Mouse (Mus musculus): Measurements from ENCODE around the gene Tchhl1. TPM values are rescaled to one million over a fixed set of nuclear protein-coding genes. Genes with fewer than 3 reads are reported as not detected.
"Not testable (repeated sequence)": the region's sequence is repeated elsewhere in the genome, so short reads cannot be mapped to it uniquely, and the experiment has no call there.

Gene Tchhl1
- not detected in 2 replicates for polyA plus RNA-seq (2011; ENCODE audit: insufficient read depth, insufficient read length, low replicate concordance, missing spikeins)

DNA sequence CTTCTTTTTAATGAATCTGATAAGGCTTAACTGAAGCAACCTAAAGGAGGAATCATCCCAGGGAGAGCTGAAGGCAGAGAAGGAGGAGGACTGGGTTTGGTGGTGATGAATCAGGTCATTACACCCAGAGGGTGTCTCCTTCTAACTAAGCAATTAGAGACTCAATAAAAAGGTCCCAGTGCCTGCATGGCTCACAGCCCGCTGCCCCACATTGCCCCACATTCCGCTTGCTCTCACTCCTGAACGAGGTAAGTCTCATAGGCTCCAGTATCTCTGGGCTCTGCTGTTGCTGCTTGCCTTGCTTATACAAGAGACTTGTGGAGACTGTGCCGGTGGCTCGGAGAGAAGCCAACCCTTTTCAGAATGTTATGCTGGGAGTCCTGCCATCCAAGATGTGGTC lies at the start of gene Tchhl1:
Tchhl1 (plus strand) TSS at position 194 of the 400 bp plus-strand sequence.
- WGBS, result 44% methylated on average over 5 of the region's 5 CpGs
- Histone ChIP-seq H3K27ac (ENCODE audit: control insufficient read depth, insufficient read depth, low read depth, low read length, poor library complexity) (no peak within 1 kb of the TSS), H3K4me3 (replicated peaks; ENCODE audit: control insufficient read depth, low read depth, low read length) (no peak within 1 kb of the TSS), H3K4me1 (ENCODE audit: control insufficient read depth, insufficient read depth, low read length) (no peaks in the 10 kb centered on the region)
- TF ChIP-seq POLR2A (IDR thresholded peaks at IDR 0.05; ENCODE audit: borderline replicate concordance, control insufficient read depth, low read depth, low read length), result no peak
- no peak for TF ChIP-seq CTCF (IDR thresholded peaks at IDR 0.05; ENCODE audit: control insufficient read depth, insufficient read depth, low read length)

- Histone ChIP-seq H3K27ac (ENCODE audit: control insufficient read depth, insufficient read depth, low read depth, low read length, poor library complexity) (no peak overlapping the region), H3K4me1 (ENCODE audit: control insufficient read depth, insufficient read depth, low read length) (no peaks in the 10 kb centered on the region), H3K4me3 (replicated peaks; ENCODE audit: control insufficient read depth, low read depth, low read length) (no peak overlapping the region)
- 43% methylated on average over 3 of the region's 3 CpGs for WGBS
- TF ChIP-seq POLR2A (IDR thresholded peaks at IDR 0.05; ENCODE audit: borderline replicate concordance, control insufficient read depth, low read depth, low read length) (no peak), CTCF (IDR thresholded peaks at IDR 0.05; ENCODE audit: control insufficient read depth, insufficient read depth, low read length) (no peak)
Measured at GRCm38 (mm10) chr3:93431673-93432072, 36.9 kb upstream of the Tchhl1 start.

DNA sequence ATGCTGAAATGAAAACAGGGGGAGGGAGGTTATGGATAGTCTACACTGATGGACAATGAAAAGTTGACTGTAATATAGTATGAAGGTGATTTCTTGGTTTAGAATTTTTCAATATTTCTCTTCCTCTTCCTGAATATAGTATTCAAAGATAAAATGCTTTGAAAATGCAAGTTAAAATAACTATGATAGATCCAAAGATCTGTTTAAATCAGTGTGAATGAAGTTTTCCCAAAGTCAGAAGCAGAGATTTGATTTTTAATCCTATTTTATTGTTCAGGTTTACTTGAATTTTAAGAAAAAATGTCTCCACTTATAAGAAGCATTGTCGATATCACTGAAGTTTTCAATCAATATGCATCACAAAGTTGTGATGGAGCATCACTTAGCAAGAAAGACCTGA lies 26.5 kb upstream of the Tchhl1 start, which contains the start of gene Tchh:
Tchh (plus strand) TSS at position 301 of the 400 bp plus-strand sequence.
- Histone ChIP-seq H3K4me1 (ENCODE audit: control insufficient read depth, insufficient read depth, low read length) (peaks cover 1% of the 10 kb centered on the region; the same call in 1 of the 2 replicates), H3K4me3 (replicated peaks; ENCODE audit: control insufficient read depth, low read depth, low read length) (no peak within 1 kb of the TSS), H3K27ac (ENCODE audit: control insufficient read depth, insufficient read depth, low read depth, low read length, poor library complexity) (no peak within 1 kb of the TSS)
- WGBS, result 81% methylated on average over 1 of the region's 1 CpGs
- TF ChIP-seq POLR2A (IDR thresholded peaks at IDR 0.05; ENCODE audit: borderline replicate concordance, control insufficient read depth, low read depth, low read length) (no peak), CTCF (IDR thresholded peaks at IDR 0.05; ENCODE audit: control insufficient read depth, insufficient read depth, low read length) (no peak)

- no peak overlapping the region for H3K27ac ChIP-seq (ENCODE audit: control insufficient read depth, insufficient read depth, low read depth, low read length, poor library complexity)
- TF ChIP-seq POLR2A (IDR thresholded peaks at IDR 0.05; ENCODE audit: borderline replicate concordance, control insufficient read depth, low read depth, low read length) (no peak), CTCF (IDR thresholded peaks at IDR 0.05; ENCODE audit: control insufficient read depth, insufficient read depth, low read length) (no peak)
- peaks cover 1% of the 10 kb centered on the region; the same call in 1 of the 2 replicates for H3K4me1 ChIP-seq (ENCODE audit: control insufficient read depth, insufficient read depth, low read length)
- WGBS, result 1% methylated on average over 38 of the region's 38 CpGs
- peak overlapping the region; percentile 7 for H3K4me3 ChIP-seq (replicated peaks; ENCODE audit: control insufficient read depth, low read depth, low read length)
Measured at GRCm38 (mm10) chr3:93443501-93444101, 25.0 kb upstream of the Tchhl1 start.

- Histone ChIP-seq H3K4me3 (replicated peaks; ENCODE audit: control insufficient read depth, low read depth, low read length) (peak overlapping the region; percentile 56), H3K4me1 (ENCODE audit: control insufficient read depth, insufficient read depth, low read length) (peaks cover 1% of the 10 kb centered on the region; the same call in 1 of the 2 replicates), H3K27ac (ENCODE audit: control insufficient read depth, insufficient read depth, low read depth, low read length, poor library complexity) (no peak overlapping the region; the same call in 1 of the 2 replicates)
- TF ChIP-seq CTCF (IDR thresholded peaks at IDR 0.05; ENCODE audit: control insufficient read depth, insufficient read depth, low read length) (no peak), POLR2A (IDR thresholded peaks at IDR 0.05; ENCODE audit: borderline replicate concordance, control insufficient read depth, low read depth, low read length) (no peak)
- WGBS, result 1% methylated on average over 56 of the region's 56 CpGs
Measured at GRCm38 (mm10) chr3:93444343-93445164, 24.0 kb upstream of the Tchhl1 start.

DNA sequence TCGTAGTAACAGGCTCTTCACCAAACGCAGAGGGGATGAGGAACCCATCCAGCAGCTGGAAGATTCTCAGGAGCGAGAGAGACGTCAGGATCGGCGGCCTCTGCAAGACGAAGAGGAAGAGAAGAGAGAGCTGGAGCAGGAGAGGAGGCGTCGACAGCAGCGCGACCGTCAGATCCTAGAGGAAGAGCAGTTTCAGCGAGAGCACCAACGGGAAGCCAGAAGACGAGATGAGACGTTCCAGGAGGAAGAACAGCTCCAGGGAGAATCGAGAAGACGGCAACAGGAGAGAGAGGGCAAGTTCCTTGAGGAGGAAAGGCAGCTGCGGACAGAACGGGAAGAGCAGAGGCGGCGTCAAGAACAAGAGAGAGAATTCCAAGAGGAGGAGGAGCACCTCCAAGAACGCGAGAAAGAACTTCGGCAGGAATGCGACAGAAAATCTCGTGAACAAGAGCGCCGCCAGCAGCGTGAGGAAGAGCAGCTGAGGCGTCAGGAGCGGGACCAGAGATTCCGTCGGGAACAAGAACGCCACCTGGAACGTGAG lies 23.3 kb upstream of the Tchhl1 start:
- Histone ChIP-seq H3K4me3 (replicated peaks; ENCODE audit: control insufficient read depth, low read depth, low read length) (no peak overlapping the region), H3K27ac (ENCODE audit: control insufficient read depth, insufficient read depth, low read depth, low read length, poor library complexity) (no peak overlapping the region), H3K4me1 (ENCODE audit: control insufficient read depth, insufficient read depth, low read length) (peaks cover 1% of the 10 kb centered on the region; the same call in 1 of the 2 replicates)
- 2% methylated on average over 36 of the region's 36 CpGs for WGBS
- no peak for TF ChIP-seq POLR2A (IDR thresholded peaks at IDR 0.05; ENCODE audit: borderline replicate concordance, control insufficient read depth, low read depth, low read length)
- TF ChIP-seq CTCF (IDR thresholded peaks at IDR 0.05; ENCODE audit: control insufficient read depth, insufficient read depth, low read length), result no peak

DNA sequence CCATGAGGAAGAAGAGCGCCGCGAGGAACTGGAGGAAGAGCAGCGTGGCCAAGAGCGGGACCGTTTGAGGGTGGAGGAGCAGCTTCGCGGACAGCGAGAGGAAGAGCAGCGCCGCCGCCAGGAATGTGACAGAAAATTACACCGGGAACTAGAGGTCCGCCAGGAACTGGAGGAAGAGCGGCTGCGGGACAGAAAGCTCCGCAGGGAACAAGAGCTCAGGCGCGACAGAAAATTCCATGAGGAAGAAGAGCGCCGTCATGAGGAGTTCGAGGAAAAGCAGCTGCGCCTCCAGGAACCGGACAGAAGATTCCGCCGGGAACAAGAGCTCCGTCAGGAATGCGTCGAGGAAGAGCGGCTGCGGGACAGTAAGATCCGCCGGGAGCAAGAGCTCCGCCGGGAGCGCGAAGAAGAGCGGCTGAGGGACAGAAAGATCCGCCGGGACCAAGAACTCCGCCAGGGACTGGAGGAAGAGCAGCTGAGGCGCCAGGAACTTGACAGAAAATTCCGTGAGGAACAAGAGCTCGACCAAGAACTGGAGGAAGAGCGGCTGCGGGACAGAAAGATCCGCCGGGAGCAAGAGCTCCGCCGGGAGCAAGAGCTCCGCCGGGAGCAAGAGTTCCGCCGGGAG lies 22.3 kb upstream of the Tchhl1 start:
- peaks cover 1% of the 10 kb centered on the region; the same call in 1 of the 2 replicates for H3K4me1 ChIP-seq (ENCODE audit: control insufficient read depth, insufficient read depth, low read length)
- TF ChIP-seq POLR2A (IDR thresholded peaks at IDR 0.05; ENCODE audit: borderline replicate concordance, control insufficient read depth, low read depth, low read length) (no peak), CTCF (IDR thresholded peaks at IDR 0.05; ENCODE audit: control insufficient read depth, insufficient read depth, low read length) (no peak)
- WGBS, result 2% methylated on average over 54 of the region's 54 CpGs
- H3K4me3 ChIP-seq (replicated peaks; ENCODE audit: control insufficient read depth, low read depth, low read length), result no peak overlapping the region
- no peak overlapping the region for H3K27ac ChIP-seq (ENCODE audit: control insufficient read depth, insufficient read depth, low read depth, low read length, poor library complexity)

GRCm38 (mm10) chr3:93446756-93447137 lies 21.8 kb upstream of the Tchhl1 start:
- not testable (repeated sequence) for H3K4me3 ChIP-seq (replicated peaks; ENCODE audit: control insufficient read depth, low read depth, low read length); H3K4me1 ChIP-seq (ENCODE audit: control insufficient read depth, insufficient read depth, low read length); H3K27ac ChIP-seq (ENCODE audit: control insufficient read depth, insufficient read depth, low read depth, low read length, poor library complexity)
- 3% methylated on average over 32 of the region's 32 CpGs for WGBS
